Mouse (Mus musculus): ENCODE results near the gene Syn3. TPM values are rescaled to one million over a fixed set of nuclear protein-coding genes. Genes with fewer than 3 reads are reported as not detected.

Syn3 gene
- polyA plus RNA-seq, 1 experiment from 2014 or later = 4.9 TPM

DNA sequence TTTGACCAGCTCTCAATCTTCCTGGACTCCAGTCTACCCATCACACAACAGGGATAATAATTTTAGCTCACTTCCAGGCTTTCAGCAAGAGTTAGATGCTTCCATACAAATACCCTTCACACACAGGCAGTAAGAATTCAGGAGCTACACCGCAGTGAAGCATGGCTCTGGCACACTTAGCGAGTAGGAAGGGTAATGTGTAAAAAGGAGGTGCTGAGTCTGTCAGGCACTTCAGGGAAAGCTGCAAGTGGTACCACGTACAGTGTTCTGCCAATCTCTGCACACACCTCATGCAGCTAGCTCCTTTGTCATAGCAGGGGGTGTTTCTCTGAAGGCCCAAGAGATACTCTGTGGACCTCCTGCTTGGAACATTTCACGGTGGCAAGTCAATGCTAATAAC, 12.7 kb downstream of the Syn3 start:
- WGBS = 69% methylated on average over 4 of the region's 4 CpGs
- H3K27me3 ChIP-seq = no peaks in the 10 kb centered on the region
- H3K9me3 ChIP-seq = no peaks in the 10 kb centered on the region

DNA sequence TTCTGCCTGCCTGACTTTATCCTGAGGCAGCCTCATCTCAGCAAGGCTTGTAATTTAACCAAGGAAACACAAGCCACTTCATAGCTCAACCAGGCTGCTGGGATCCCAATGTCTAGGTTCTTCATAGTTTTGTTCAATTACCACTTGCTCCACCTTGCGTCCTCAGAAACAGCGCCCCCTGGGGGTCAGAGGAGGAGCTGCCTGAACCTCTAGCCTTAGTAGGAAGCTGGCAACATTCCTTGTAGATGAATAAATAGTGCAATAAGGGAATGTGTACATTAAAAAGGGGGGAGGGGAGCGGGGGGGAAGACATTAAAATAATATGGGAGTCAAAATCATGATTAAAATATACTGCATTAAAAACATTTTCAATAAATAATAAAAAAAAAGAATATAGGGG, 14.7 kb downstream of the Syn3 start:
- H3K4me3 ChIP-seq = no peak overlapping the region
- no peak overlapping the region for H3K9ac ChIP-seq
- H3K36me3 ChIP-seq = no peaks in the 10 kb centered on the region
- H3K4me1 ChIP-seq = peaks cover 15% of the 10 kb centered on the region
- ATAC-seq (ENCODE audit: insufficient number of reproducible peaks, insufficient read depth, low FRiP score, low TSS enrichment, low read depth) = no peak
- no peaks in the 10 kb centered on the region for H3K27me3 ChIP-seq
- no peak overlapping the region for H3K4me2 ChIP-seq
- WGBS = 12% methylated on average over 3 of the region's 3 CpGs
- H3K9me3 ChIP-seq = no peaks in the 10 kb centered on the region
- H3K27ac ChIP-seq = no peak overlapping the region

More for the DNA sequence above, 12.7 kb downstream of the Syn3 start:
- Histone ChIP-seq H3K36me3 (no peaks in the 10 kb centered on the region), H3K27ac (no peak overlapping the region), H3K4me1 (peaks cover under 1% of the 10 kb centered on the region; the same call in 1 of the 2 replicates), H3K4me3 (no peak overlapping the region), H3K4me2 (no peak overlapping the region), H3K9ac (no peak overlapping the region)
- no peak for ATAC-seq (ENCODE audit: insufficient number of reproducible peaks, insufficient read depth, low FRiP score, low TSS enrichment, low read depth)

GRCm38 (mm10) chr10:86482496-86482895, 16.2 kb downstream of the Syn3 start:
- no peak for ATAC-seq (ENCODE audit: insufficient number of reproducible peaks, insufficient read depth, low FRiP score, low TSS enrichment, low read depth)
- H3K27me3 ChIP-seq = no peaks in the 10 kb centered on the region
- H3K4me1 ChIP-seq = peaks cover 15% of the 10 kb centered on the region
- no peak overlapping the region for H3K27ac ChIP-seq
- no peak overlapping the region for H3K4me3 ChIP-seq
- H3K36me3 ChIP-seq = no peaks in the 10 kb centered on the region
- H3K9me3 ChIP-seq = no peaks in the 10 kb centered on the region
- WGBS = 45% methylated on average over 1 of the region's 1 CpGs
- no peak overlapping the region for H3K9ac ChIP-seq
- no peak overlapping the region for H3K4me2 ChIP-seq

DNA sequence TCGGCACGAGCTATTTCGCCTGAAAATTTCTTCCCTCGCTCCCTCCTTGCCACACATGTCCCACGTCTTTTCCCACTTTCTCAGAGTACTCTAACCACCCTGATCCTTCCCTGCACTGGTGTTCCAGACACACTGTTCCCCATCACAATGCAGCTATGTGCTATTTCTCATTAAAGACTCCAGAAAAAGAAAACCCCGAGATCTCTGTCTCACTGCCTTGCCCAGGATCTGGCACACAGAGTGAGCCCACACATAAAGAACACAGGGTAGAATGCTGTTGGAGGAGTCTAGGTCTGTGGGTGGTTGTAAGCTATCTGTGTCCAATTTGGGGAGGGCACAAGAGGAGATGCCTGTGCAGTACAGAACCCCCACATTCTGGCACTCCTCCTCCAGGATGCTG, 18.0 kb downstream of the Syn3 start:
- ATAC-seq (ENCODE audit: insufficient number of reproducible peaks, insufficient read depth, low FRiP score, low TSS enrichment, low read depth) = no peak
- H3K9me3 ChIP-seq = no peaks in the 10 kb centered on the region

DNA sequence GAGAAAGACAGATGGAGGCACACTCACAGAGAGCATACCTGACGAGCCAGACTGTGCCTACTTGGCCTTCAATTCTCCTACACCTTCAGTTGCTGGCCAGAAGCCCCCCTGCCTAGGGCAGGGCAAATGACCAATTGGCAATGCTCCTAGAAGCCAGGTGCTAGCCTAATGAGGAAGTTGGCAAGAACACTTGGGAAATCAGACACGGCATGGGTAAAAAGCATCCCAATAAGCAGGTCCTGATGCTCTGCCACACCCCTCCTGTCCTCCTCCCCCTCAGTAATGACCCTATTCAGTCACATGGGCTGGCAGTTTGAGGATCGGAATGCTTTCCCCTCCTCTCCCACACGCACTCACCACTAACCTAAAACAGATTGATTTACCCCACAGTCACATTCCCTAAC, 19.0 kb downstream of the Syn3 start:
- Histone ChIP-seq H3K9ac (no peak overlapping the region), H3K9me3 (no peaks in the 10 kb centered on the region), H3K36me3 (no peaks in the 10 kb centered on the region), H3K4me3 (no peak overlapping the region), H3K4me2 (peak overlapping the region; percentile 11; the same call in 1 of the 2 replicates), H3K27ac (no peak overlapping the region), H3K4me1 (peaks cover 17% of the 10 kb centered on the region), H3K27me3 (no peaks in the 10 kb centered on the region)
- peak; percentile 73 for ATAC-seq (ENCODE audit: insufficient number of reproducible peaks, insufficient read depth, low FRiP score, low TSS enrichment, low read depth)
- 22% methylated on average over 4 of the region's 4 CpGs for WGBS

More for the DNA sequence above, 18.0 kb downstream of the Syn3 start:
- no peaks in the 10 kb centered on the region for H3K27me3 ChIP-seq
- no peak overlapping the region for H3K4me3 ChIP-seq
- H3K4me1 ChIP-seq = peaks cover 15% of the 10 kb centered on the region
- no peak overlapping the region for H3K4me2 ChIP-seq
- no peaks in the 10 kb centered on the region for H3K36me3 ChIP-seq
- WGBS = 78% methylated on average over 6 of the region's 6 CpGs
- no peak overlapping the region for H3K27ac ChIP-seq
- H3K9ac ChIP-seq = no peak overlapping the region

- H3K4me2 ChIP-seq = no peak overlapping the region
- H3K27ac ChIP-seq = no peak overlapping the region
- H3K27me3 ChIP-seq = no peaks in the 10 kb centered on the region
- H3K9ac ChIP-seq = no peak overlapping the region
- H3K36me3 ChIP-seq = no peaks in the 10 kb centered on the region
- peaks cover 24% of the 10 kb centered on the region for H3K4me1 ChIP-seq
- H3K4me3 ChIP-seq = no peak overlapping the region
- no peaks in the 10 kb centered on the region for H3K9me3 ChIP-seq
- WGBS = 69% methylated on average over 7 of the region's 7 CpGs
- no peak for ATAC-seq (ENCODE audit: insufficient number of reproducible peaks, insufficient read depth, low FRiP score, low TSS enrichment, low read depth)
Measured at GRCm38 (mm10) chr10:86476720-86477119, 22.0 kb downstream of the Syn3 start.

DNA sequence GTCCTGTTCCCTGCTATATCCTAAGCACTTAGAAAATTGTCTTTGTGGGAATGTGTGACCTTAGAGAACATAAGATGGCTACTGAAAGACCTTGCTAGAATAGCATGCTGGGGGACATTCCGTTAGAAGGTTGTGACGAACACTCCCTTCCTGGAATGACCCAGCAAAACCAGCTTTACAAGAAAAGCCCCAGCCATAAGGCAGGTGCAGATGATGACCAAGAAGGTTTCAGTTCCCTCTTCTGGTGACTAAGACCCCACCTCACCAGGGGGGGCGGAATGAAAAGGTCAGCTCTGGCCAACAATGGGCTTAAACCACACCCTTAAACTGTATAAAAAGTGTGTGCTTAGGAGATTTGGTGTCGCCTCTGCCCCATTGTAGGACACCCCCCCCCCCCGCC, 23.4 kb downstream of the Syn3 start:
- no peak for ATAC-seq (ENCODE audit: insufficient number of reproducible peaks, insufficient read depth, low FRiP score, low TSS enrichment, low read depth)
- Histone ChIP-seq H3K27me3 (no peaks in the 10 kb centered on the region), H3K4me2 (no peak overlapping the region), H3K9ac (no peak overlapping the region), H3K36me3 (no peaks in the 10 kb centered on the region), H3K27ac (no peak overlapping the region), H3K9me3 (no peaks in the 10 kb centered on the region), H3K4me3 (no peak overlapping the region), H3K4me1 (peaks cover 16% of the 10 kb centered on the region)
- 85% methylated on average over 5 of the region's 5 CpGs for WGBS

DNA sequence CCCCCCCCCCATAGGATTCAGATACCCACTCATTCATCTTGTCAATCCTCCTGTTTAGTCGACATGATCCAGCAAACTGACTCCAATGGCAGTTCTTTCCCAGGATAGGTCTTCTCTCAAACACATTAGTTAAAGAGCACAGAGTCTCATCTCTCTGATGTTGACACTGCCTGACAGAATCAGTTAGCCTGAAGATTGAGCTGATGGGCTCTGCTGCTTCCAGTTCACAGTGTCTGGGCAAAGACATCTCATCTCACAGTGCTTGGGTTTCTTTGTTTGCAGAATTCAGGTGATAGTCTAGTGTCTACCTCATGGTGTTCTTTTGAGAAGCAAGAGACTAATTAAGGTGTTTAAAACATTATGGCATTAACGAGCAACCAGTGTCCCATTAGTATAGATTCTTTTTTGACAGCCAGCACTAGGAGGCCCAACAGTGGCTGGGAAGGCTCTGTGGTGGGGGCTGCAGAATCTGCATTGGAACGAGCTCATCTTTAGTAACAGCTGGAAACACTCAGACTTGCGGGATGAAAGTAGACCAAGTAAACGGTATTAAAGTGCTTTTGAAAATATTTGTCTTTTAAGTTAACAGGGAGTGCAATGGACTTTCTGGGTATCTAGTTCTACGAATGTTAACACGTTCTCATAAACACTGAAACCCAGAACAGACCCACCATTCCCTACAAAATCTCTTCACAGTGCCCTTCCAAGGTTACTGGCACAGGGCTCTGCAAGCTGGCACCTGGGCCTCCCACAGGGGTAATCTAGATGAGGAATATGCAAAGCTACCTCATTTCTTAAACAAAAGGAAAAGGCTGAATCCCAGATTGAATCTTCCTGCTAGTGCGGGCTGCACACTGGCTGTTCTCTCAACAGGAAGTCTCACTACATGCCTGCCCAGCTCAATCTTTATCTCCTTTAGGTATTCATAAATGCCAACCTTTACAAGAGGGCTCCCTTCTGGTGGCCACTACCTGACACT, 24.2 kb downstream of the Syn3 start:
- Histone ChIP-seq H3K27ac (no peak overlapping the region), H3K4me2 (no peak overlapping the region), H3K4me1 (peaks cover 8% of the 10 kb centered on the region), H3K27me3 (no peaks in the 10 kb centered on the region), H3K9ac (no peak overlapping the region), H3K36me3 (no peaks in the 10 kb centered on the region), H3K9me3 (no peaks in the 10 kb centered on the region), H3K4me3 (no peak overlapping the region)
- no peak for ATAC-seq (ENCODE audit: insufficient number of reproducible peaks, insufficient read depth, low FRiP score, low TSS enrichment, low read depth)
- 44% methylated on average over 8 of the region's 8 CpGs for WGBS

DNA sequence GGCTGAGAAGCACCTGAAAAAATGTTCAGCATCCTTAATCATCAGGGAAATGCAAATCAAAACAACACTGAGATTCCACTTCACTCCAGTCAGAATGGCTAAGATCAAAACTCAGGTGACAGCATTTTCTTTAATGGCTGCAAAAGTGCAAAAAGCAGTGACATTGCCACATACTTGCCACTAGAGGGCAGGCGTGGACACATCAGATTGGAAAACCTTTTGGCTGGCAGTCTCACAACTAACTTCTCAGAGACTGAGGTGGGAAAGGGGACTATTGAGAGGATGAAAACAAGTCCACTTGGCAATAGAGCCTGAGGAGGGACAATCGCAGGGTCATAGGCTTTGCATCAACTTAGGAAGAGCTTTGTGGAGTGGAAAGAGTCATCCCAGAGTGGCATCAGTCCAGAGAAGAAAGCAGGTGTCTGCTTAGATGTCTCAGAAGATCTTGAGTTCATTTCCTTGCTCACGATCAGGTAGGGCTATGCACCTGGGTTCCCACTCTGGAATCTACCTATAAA, 25.0 kb downstream of the Syn3 start:
- 34% methylated on average over 3 of the region's 3 CpGs for WGBS
- no peak for ATAC-seq (ENCODE audit: insufficient number of reproducible peaks, insufficient read depth, low FRiP score, low TSS enrichment, low read depth)

DNA sequence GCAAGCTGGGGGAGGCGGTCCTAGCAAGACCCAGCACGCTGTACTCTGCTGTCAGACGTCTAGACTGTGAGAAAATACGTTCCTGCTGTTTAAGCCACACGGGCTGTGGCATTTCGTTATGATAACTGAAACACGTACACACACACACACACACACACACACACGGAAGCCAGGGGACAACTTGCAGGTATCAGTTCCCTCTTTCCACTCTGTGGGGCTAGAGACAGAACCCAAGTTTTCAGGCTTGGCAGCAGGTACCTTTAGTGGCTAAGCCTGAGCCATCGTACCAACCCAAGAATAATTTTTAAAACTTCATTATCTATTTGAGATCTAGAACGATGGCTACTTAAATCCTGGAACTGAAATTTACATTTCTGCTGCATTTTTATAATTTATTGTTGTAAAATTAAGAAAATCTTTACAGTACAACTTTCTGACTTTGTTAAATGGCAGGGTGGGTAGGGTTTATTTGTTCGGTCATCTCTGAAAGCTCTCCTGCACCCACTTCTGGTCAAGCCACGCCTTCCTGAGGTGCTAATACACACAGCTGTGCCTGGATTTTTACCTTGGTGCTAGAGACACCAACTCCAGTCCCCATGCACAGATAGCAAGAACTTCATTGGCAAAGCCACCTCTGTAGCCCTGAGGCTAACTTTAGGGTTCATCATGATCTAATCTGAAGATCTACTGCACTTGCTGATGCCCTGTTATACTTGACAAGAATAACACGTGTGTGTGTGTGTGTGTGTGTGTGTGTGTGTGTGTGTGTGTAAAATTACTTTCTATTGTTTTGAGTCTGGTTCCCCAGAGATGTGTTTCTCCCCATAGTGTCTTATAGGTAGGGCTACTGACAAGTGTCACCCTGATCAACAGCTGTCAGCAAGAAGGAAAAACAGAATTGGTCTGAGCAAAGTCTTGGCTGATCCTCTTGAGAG, 29.8 kb downstream of the Syn3 start:
- no peaks in the 10 kb centered on the region for H3K9me3 ChIP-seq
- H3K27me3 ChIP-seq = no peaks in the 10 kb centered on the region
- ATAC-seq (ENCODE audit: insufficient number of reproducible peaks, insufficient read depth, low FRiP score, low TSS enrichment, low read depth) = no peak
- H3K4me1 ChIP-seq = no peaks in the 10 kb centered on the region
- H3K4me2 ChIP-seq = no peak overlapping the region
- no peak overlapping the region for H3K9ac ChIP-seq
- 74% methylated on average over 13 of the region's 13 CpGs for WGBS
- no peaks in the 10 kb centered on the region for H3K36me3 ChIP-seq
- no peak overlapping the region for H3K4me3 ChIP-seq
- H3K27ac ChIP-seq = no peak overlapping the region

More for the DNA sequence above, 25.0 kb downstream of the Syn3 start:
- H3K4me2 ChIP-seq = no peak overlapping the region
- no peak overlapping the region for H3K4me3 ChIP-seq
- no peaks in the 10 kb centered on the region for H3K36me3 ChIP-seq
- no peaks in the 10 kb centered on the region for H3K9me3 ChIP-seq
- H3K9ac ChIP-seq = no peak overlapping the region
- H3K27me3 ChIP-seq = no peaks in the 10 kb centered on the region
- peaks cover 8% of the 10 kb centered on the region; the same call in 1 of the 2 replicates for H3K4me1 ChIP-seq
- no peak overlapping the region for H3K27ac ChIP-seq

DNA sequence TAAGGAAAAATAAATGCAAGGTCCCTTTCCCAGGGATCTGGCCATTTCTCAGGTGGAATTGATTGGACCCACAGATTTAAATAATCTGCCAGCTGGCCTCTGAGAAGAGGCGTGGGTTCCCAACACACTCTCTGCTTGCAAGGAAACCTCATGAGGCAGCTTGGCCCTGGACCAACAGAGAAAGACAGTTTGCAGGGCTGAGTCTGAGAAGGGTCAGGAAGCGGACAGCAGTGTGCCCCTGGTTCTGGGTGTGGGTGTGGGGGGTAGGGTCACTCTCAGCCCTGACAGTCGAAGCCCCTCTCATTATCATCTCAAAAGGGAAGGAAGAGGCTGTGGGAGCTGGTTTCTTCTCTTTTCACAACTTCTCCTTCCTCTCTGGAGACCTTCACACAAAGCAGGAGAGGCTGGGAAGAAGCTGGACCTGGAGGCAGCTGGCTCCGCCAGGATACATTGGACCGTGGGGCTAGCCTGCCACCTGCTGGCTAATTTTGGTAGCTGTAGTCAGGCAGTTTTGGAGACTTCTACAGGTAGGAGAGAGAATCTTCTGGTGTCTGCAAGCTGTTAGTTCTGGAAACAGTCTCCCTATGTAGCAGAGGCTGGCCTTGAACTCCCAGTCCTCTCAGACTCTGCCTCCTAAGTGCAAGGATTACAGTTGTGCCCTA, 35.0 kb downstream of the Syn3 start:
- whole genome bisulfite sequencing = 21% methylated on average over 5 of the region's 5 CpGs
- H3K27me3 ChIP-seq = no peaks in the 10 kb centered on the region
- H3K9me3 ChIP-seq = no peaks in the 10 kb centered on the region
- no peak overlapping the region for H3K27ac ChIP-seq
- no peak overlapping the region for H3K9ac ChIP-seq
- no peak overlapping the region for H3K4me3 ChIP-seq
- no peak overlapping the region for H3K4me2 ChIP-seq
- peak; percentile 53; the same call in 1 of the 2 replicates for ATAC-seq (ENCODE audit: insufficient number of reproducible peaks, insufficient read depth, low FRiP score, low TSS enrichment, low read depth)
- no peaks in the 10 kb centered on the region for H3K36me3 ChIP-seq
- no peaks in the 10 kb centered on the region; the same call in 1 of the 2 replicates for H3K4me1 ChIP-seq

Data from embryonic facial prominence, embryonic 13.5 days (tissue).